Mouse (Mus musculus) limb, embryonic 14.5 days (tissue): ENCODE measurements around the gene Itga6. TPM values are rescaled to one million over a fixed set of nuclear protein-coding genes. Genes with fewer than 3 reads are reported as not detected.

Experiments
- ATAC-seq: fragments of 200-750 bp; cut with Nextera tagmentation; 2 replicates; pipeline ENCODE4 v1.8.0; 2017; ENCODE audit warnings: low read depth, moderate number of reproducible peaks, moderate TSS enrichment; ENCODE audit not compliant: low FRiP score
- DNase-seq: peaks from one replicate; pipeline ENCODE4 v3.0.0-alpha.2; 2015; ENCODE audit warnings: low spot score
- H3K27ac ChIP-seq: fragments of 300-500 bp; sonication (generic); replicated peaks from 2 replicates; pipeline ENCODE4 v1.5.1; 2014; ENCODE audit warnings: low read depth, mild to moderate bottlenecking, low read length, moderate library complexity, mixed read lengths
- H3K27me3 ChIP-seq: fragments of 300-500 bp; sonication (generic); 2 replicates; pipeline ENCODE4 v1.6.1; 2014; ENCODE audit warnings: low read length, mixed read lengths; ENCODE audit not compliant: control insufficient read depth, insufficient read depth
- H3K36me3 ChIP-seq: fragments of 300-500 bp; sonication (generic); 2 replicates; pipeline ENCODE4 v1.6.1; 2014; ENCODE audit warnings: mild to moderate bottlenecking, low read length, moderate library complexity, mixed read lengths; ENCODE audit not compliant: control insufficient read depth, insufficient read depth
- H3K4me1 ChIP-seq: fragments of 300-500 bp; sonication (generic); 2 replicates; pipeline ENCODE4 v1.6.1; 2014; ENCODE audit warnings: antibody characterized with exemption, low read length, mixed read lengths; ENCODE audit not compliant: control insufficient read depth, insufficient read depth
- H3K4me2 ChIP-seq: fragments of 300-500 bp; sonication (generic); replicated peaks from 2 replicates; pipeline ENCODE4 v1.6.1; 2014; ENCODE audit warnings: low read depth, mild to moderate bottlenecking, low read length, moderate library complexity; ENCODE audit not compliant: severe bottlenecking
- H3K4me3 ChIP-seq: fragments of 300-500 bp; sonication (generic); replicated peaks from 2 replicates; pipeline ENCODE4 v1.5.1; 2014; ENCODE audit warnings: low read length
- H3K9ac ChIP-seq: fragments of 300-500 bp; sonication (generic); 2 replicates; pipeline ENCODE4 v1.6.1; 2014; ENCODE audit warnings: mild to moderate bottlenecking, low read depth, low read length, moderate library complexity; ENCODE audit not compliant: severe bottlenecking
- H3K9me3 ChIP-seq: fragments of 300-500 bp; sonication (generic); 2 replicates; pipeline ENCODE4 v1.6.1; 2016; ENCODE audit warnings: low read length; ENCODE audit not compliant: control insufficient read depth
- POLR2A ChIP-seq: fragments of 200-500 bp; IDR thresholded peaks from 2 replicates; pipeline ENCODE4 v1.8.0; 2012; ENCODE audit warnings: inconsistent platforms, mild to moderate bottlenecking, moderate library complexity, borderline replicate concordance; ENCODE audit not compliant: insufficient read depth, insufficient read length; ENCODE audit errors: extremely low read depth
- WGBS: fragments of 180-500 bp; shearing (Covaris S2); extraction: QIAGEN DNeasy Blood & Tissue Kit; methylation state at CpG from one replicate; pipeline ENCODE4 v1.1.7; 2014; 5-methylcytosine and 5-hydroxymethylcytosine counted together
- polyA plus RNA-seq, 2 experiments: library from polyadenylated mRNA; depleted of rRNA in 1 of 2; stranded (reverse) in 1 of 2; unstranded in 1 of 2; fragments of >200 nt; fragmentation: Nextera tagmentation in 1 of 2; extraction: Ambion mirVana in 1 of 2; gene quantifications; 2 replicates each; pipeline versions ENCODE4 v1.2.1 to v1.2.3; 2012 to 2014

Gene Itga6
- polyA plus RNA-seq, 2 experiments = 49.2 to 59.1 TPM

DNA sequence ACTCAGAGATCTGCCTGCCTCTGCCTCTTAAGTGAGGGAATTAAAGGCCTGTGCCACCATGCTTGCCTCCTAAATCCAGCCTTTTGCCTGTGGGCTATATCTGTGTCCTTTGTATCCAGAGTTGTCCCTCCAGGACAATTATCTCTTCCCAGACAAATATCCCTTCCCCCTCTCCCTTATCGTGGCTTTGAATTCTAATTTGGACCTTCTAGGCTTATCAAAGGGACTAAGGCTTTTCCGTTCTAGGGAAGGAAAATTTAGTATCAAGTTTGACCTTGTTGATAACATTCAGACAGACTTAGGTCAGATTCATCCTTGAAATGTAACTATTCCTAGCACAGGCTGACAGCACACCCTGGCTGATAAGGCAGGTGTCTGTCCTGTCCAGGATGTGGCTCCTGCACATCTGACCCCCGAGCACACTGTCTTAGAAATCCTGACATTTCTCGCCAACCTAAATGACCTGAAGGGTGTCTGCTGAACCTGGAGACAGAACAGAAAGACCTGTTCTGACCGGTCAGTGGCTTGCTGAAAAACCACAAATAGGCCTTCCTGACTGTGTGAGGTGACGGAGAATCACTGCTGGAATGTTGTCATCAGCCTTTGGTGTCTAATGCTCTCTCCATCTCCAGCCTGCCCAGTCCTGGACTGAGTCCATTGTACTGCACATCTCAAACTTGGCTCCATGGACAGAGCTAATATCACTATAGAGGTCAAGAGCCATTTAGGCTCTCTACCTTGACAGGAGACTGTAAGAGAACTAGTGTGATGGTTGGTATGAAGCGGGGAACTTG, 18.3 kb upstream of the Itga6 start:
- H3K36me3 ChIP-seq = no peaks in the 10 kb centered on the region
- H3K9ac ChIP-seq = no peak overlapping the region
- H3K4me3 ChIP-seq = no peak overlapping the region
- no peaks in the 10 kb centered on the region for H3K27me3 ChIP-seq
- H3K4me1 ChIP-seq = peaks cover 9% of the 10 kb centered on the region
- DNase-seq = no peak
- no peaks in the 10 kb centered on the region for H3K9me3 ChIP-seq
- no peak for ATAC-seq
- TF ChIP-seq POLR2A = no peak
- H3K27ac ChIP-seq = no peak overlapping the region
- H3K4me2 ChIP-seq = no peak overlapping the region
- 90% methylated on average over 7 of the region's 7 CpGs for WGBS

DNA sequence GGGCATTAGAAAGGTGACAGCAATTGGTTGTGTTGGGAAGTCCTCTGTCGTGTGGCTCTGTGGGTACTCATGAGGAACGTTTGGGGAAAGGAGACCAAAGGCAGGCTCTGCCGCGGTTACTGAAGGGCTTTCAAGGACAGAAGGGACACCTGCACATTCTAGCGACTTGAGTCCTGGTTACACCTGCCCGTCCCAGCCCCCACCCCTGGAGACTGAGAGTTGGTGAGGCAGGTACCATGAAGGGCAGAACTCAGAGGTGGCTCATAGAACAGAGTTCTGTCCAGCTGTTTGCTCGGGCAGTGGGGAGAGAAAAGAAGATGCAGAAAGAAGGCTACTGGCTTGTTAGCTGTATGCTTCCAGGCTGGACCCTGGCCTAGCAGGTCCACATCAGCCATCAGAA, 17.1 kb upstream of the Itga6 start:
- Histone ChIP-seq H3K9me3 (no peaks in the 10 kb centered on the region), H3K27ac (no peak overlapping the region), H3K36me3 (no peaks in the 10 kb centered on the region), H3K4me1 (peaks cover 13% of the 10 kb centered on the region), H3K4me2 (no peak overlapping the region), H3K4me3 (no peak overlapping the region), H3K9ac (no peak overlapping the region), H3K27me3 (no peaks in the 10 kb centered on the region)
- 84% methylated on average over 7 of the region's 7 CpGs for WGBS
- TF ChIP-seq POLR2A = no peak
- no peak for ATAC-seq
- no peak for DNase-seq

DNA sequence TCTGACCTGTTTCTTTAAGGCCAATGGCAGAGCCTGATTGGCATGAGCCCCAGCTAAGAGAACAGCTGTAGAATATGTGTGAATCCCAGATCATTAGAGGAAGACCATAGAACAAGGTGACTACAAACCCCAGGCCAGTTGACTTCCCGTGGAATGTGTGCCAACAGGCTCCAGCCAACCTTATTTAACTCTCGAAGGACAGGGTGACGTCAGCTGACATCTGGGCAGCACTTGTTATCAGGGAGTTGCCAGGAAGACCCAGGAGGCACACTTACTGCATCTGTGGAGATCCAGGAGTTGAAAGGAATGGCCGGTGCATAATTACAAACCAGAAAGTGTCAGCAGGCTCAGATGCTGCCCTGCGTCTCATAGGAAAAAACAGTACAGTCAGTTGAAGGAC, 16.6 kb upstream of the Itga6 start:
- DNase-seq (no peak), ATAC-seq (no peak)
- no peak overlapping the region for H3K9ac ChIP-seq
- WGBS = 53% methylated on average over 5 of the region's 5 CpGs
- no peak for TF ChIP-seq POLR2A
- no peak overlapping the region for H3K27ac ChIP-seq
- peaks cover 13% of the 10 kb centered on the region for H3K4me1 ChIP-seq
- no peaks in the 10 kb centered on the region for H3K27me3 ChIP-seq
- no peak overlapping the region for H3K4me2 ChIP-seq
- no peaks in the 10 kb centered on the region for H3K36me3 ChIP-seq
- H3K9me3 ChIP-seq = no peaks in the 10 kb centered on the region
- no peak overlapping the region for H3K4me3 ChIP-seq

DNA sequence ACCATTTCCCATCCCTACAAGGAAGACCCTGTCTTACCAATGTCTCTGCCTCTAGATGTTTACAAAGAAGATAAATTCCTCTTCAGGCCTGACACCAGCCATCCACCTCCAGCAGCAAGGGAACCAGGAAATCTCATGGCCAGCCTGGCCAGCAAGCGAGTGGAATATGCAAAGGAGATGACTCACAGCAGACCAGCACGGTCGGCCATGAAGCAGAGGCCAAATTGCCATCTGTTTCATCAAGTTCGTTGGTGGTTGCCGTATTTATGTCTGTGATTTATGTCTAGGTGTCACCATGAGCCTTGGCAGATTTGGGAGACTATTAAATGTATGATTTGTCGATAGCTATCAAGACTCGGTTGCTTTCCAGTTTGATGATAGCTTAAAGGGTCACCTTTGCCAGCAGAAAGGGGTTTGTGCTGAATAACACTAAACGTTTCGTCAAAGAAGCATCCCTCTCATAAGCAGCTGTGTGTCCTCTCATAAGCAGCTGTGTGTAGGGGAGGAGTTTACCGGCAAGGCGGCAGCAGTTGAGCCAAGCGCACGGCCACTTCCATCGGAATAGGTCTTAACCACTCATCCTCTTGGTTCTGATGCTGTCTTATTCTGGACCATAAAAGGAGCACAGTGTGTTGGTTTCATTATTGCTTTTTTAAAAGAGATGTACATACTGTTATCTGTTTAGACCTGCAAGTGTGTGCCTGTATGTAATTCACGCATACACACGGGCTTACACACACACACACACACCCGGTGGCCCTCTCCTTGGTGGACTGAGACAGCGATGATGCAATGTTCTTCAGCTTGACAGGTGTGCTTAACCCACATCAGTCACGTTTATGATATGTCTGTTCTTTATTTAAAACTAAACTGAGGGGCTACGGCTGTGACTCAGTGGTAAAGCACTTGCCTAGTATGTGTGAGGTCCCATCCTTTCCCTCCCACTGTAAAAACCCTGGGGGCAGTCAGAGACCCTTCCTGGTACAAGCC, 14.5 kb upstream of the Itga6 start:
- no peak overlapping the region for H3K4me2 ChIP-seq
- 49% methylated on average over 20 of the region's 20 CpGs for WGBS
- H3K9me3 ChIP-seq = no peaks in the 10 kb centered on the region
- peaks cover 21% of the 10 kb centered on the region for H3K4me1 ChIP-seq
- ATAC-seq = no peak
- no peak overlapping the region for H3K4me3 ChIP-seq
- no peak for TF ChIP-seq POLR2A
- no peaks in the 10 kb centered on the region for H3K27me3 ChIP-seq
- H3K36me3 ChIP-seq = no peaks in the 10 kb centered on the region
- no peak overlapping the region for H3K9ac ChIP-seq
- no peak for DNase-seq
- no peak overlapping the region for H3K27ac ChIP-seq

DNA sequence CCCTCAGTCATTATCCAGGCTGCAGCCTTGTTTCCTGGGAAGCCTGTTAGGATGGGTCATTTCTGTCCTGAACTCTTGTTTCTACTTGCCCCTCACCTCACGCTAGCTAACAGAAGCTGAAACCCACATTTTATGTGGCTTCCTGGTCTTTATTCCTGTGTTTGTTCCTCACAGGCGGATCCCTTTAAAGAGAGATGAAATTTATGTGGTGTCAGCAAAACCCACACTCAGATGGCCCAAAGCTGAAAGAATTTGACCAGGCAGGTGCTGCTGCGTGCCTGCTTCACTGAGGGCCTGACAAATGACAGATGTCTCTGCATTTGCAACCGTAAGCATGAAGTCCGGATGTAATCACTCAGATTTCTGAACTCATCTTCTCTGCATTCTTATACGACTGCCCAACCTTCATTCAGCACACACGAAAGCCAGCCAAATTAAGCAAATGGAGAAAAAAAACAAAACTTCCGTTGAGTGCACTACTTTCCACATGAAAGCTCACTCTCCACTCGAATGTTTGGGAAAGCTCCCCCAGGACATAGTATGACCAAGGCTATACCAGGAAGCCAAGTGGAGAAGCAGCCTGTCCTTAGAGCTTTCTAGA, 10.5 kb upstream of the Itga6 start:
- TF ChIP-seq POLR2A = no peak
- Histone ChIP-seq H3K36me3 (no peaks in the 10 kb centered on the region), H3K4me2 (no peak overlapping the region), H3K27ac (no peak overlapping the region), H3K9me3 (no peaks in the 10 kb centered on the region), H3K27me3 (no peaks in the 10 kb centered on the region), H3K4me1 (peaks cover 21% of the 10 kb centered on the region), H3K9ac (no peak overlapping the region), H3K4me3 (no peak overlapping the region)
- whole genome bisulfite sequencing = 46% methylated on average over 9 of the region's 9 CpGs
- no peak for ATAC-seq
- DNase-seq = no peak
